ENCODE assay signal across 9 mouse cellular contexts in genomic region chr6:137542231-137543152, GRCm38 (mm10).
DNase-seq lines count a peak whose midpoint lies in the region; ATAC-seq lines count a peak whose summit lies in the region.
"Had no signal": no experiment of that assay in that cellular context is flagged by ENCODE, and none has a peak within 500 bp of the region (broad histone marks: within the 10 kb centered on the region; RNA-seq: fewer than 3 reads in every experiment).

No protein-coding gene starts in this region.

- H3K4me1 ChIP-seq in kidney, embryonic 15.5 days = peaks cover 33% of the 10 kb centered on the region
- peaks cover 26% of the 10 kb centered on the region for H3K4me1 ChIP-seq in kidney, embryonic 16.5 days (ENCODE audit: insufficient read depth, low read length)
- H3K4me1 ChIP-seq in embryonic facial prominence, embryonic 12.5 days = peaks cover 25% of the 10 kb centered on the region
- 0 out of 2 replicates have a peak, but pooled peaks cover 8% of the 10 kb centered on the region for H3K4me1 ChIP-seq in hindbrain, embryonic 15.5 days (replicated peaks)
- peaks cover 23% of the 10 kb centered on the region for H3K4me1 ChIP-seq in neural tube, embryonic 12.5 days

- H3K4me2 ChIP-seq in kidney, embryonic 15.5 days = no peak overlapping the region
- no peak overlapping the region for H3K4me2 ChIP-seq in kidney, embryonic 16.5 days (replicated peaks; ENCODE audit: low read depth, low read length)
- peak overlapping the region; percentile 38 for H3K4me2 ChIP-seq in embryonic facial prominence, embryonic 12.5 days (replicated peaks)
- no peak overlapping the region for H3K4me2 ChIP-seq in hindbrain, embryonic 15.5 days
- H3K4me2 ChIP-seq in neural tube, embryonic 12.5 days (replicated peaks) = peak overlapping the region; percentile 21; the same call in 1 of the 2 replicates

- no peaks in the 10 kb centered on the region for H3K36me3 ChIP-seq in kidney, embryonic 15.5 days
- H3K36me3 ChIP-seq in kidney, embryonic 16.5 days (ENCODE audit: insufficient read depth, low read length) = no peaks in the 10 kb centered on the region
- no peaks in the 10 kb centered on the region for H3K36me3 ChIP-seq in embryonic facial prominence, embryonic 12.5 days
- no peaks in the 10 kb centered on the region for H3K36me3 ChIP-seq in hindbrain, embryonic 15.5 days
- no peaks in the 10 kb centered on the region for H3K36me3 ChIP-seq in neural tube, embryonic 12.5 days
- H3K36me3 ChIP-seq: liver, embryonic 13.5 days had no signal

- no peak for DNase-seq in thymus, postnatal 10 days (ENCODE audit: low spot score in 2 of 2)
- no peak for DNase-seq in lung, postnatal 25 days (ENCODE audit: low spot score)
- no peak for DNase-seq in layer of hippocampus, postnatal 36 days
- DNase-seq: liver, embryonic 13.5 days had no signal

- H3K27ac ChIP-seq in kidney, embryonic 15.5 days = 0 out of 2 replicates have a peak overlapping the region, but pooled peaks have one; percentile 16
- H3K27ac ChIP-seq in kidney, embryonic 16.5 days (ENCODE audit: low read length) = no peak overlapping the region
- H3K27ac ChIP-seq in embryonic facial prominence, embryonic 12.5 days = peak overlapping the region; percentile 82
- no peak overlapping the region; the same call in 1 of the 2 replicates for H3K27ac ChIP-seq in hindbrain, embryonic 15.5 days (replicated peaks)
- no peak overlapping the region for H3K27ac ChIP-seq in neural tube, embryonic 12.5 days
- H3K27ac ChIP-seq: liver, embryonic 13.5 days had no signal

- ATAC-seq in kidney, embryonic 15.5 days (replicated peaks; ENCODE audit: low FRiP score) = no peak
- ATAC-seq in kidney, embryonic 16.5 days (ENCODE audit: low FRiP score, low TSS enrichment) = no peak
- ATAC-seq in embryonic facial prominence, embryonic 12.5 days (ENCODE audit: insufficient number of reproducible peaks, insufficient read depth, low FRiP score, low TSS enrichment) = peak; percentile 66; the same call in 1 of the 2 replicates
- peak; percentile 75 for ATAC-seq in hindbrain, embryonic 15.5 days (ENCODE audit: low FRiP score, low read depth)
- ATAC-seq in neural tube, embryonic 12.5 days (ENCODE audit: low FRiP score, low read depth) = peak; percentile 82

- H3K27me3 ChIP-seq in kidney, embryonic 15.5 days = no peaks in the 10 kb centered on the region
- H3K27me3 ChIP-seq in kidney, embryonic 16.5 days (ENCODE audit: insufficient read depth, low read length) = no peaks in the 10 kb centered on the region
- H3K27me3 ChIP-seq in embryonic facial prominence, embryonic 12.5 days = no peaks in the 10 kb centered on the region
- no peaks in the 10 kb centered on the region for H3K27me3 ChIP-seq in hindbrain, embryonic 15.5 days
- H3K27me3 ChIP-seq in neural tube, embryonic 12.5 days (replicated peaks) = no peaks in the 10 kb centered on the region

- 21% methylated on average over 10 of the region's 10 CpGs for WGBS in kidney, embryonic 15.5 days
- WGBS in kidney, embryonic 16.5 days = 23% methylated on average over 10 of the region's 10 CpGs
- 2% methylated on average over 10 of the region's 10 CpGs for WGBS in embryonic facial prominence, embryonic 12.5 days
- 4% methylated on average over 10 of the region's 10 CpGs for WGBS in hindbrain, embryonic 15.5 days
- 15% methylated on average over 10 of the region's 10 CpGs for WGBS in neural tube, embryonic 12.5 days

- no peak overlapping the region for H3K9ac ChIP-seq in kidney, embryonic 15.5 days
- no peak overlapping the region for H3K9ac ChIP-seq in kidney, embryonic 16.5 days (replicated peaks; ENCODE audit: low read length)
- H3K9ac ChIP-seq in embryonic facial prominence, embryonic 12.5 days = no peak overlapping the region
- H3K9ac ChIP-seq in hindbrain, embryonic 15.5 days = no peak overlapping the region
- no peak overlapping the region for H3K9ac ChIP-seq in neural tube, embryonic 12.5 days
- H3K9ac ChIP-seq: liver, embryonic 13.5 days had no signal

- no peak overlapping the region for H3K4me3 ChIP-seq in kidney, embryonic 15.5 days (replicated peaks)
- H3K4me3 ChIP-seq in kidney, embryonic 16.5 days (ENCODE audit: low read length) = no peak overlapping the region
- H3K4me3 ChIP-seq in embryonic facial prominence, embryonic 12.5 days = no peak overlapping the region
- H3K4me3 ChIP-seq in hindbrain, embryonic 15.5 days = no peak overlapping the region
- no peak overlapping the region for H3K4me3 ChIP-seq in neural tube, embryonic 12.5 days
- H3K4me3 ChIP-seq: liver, embryonic 13.5 days had no signal

- no peaks in the 10 kb centered on the region for H3K9me3 ChIP-seq in kidney, embryonic 15.5 days (replicated peaks)
- H3K9me3 ChIP-seq in kidney, embryonic 16.5 days (ENCODE audit: low read length) = no peaks in the 10 kb centered on the region
- no peaks in the 10 kb centered on the region for H3K9me3 ChIP-seq in embryonic facial prominence, embryonic 12.5 days
- H3K9me3 ChIP-seq in hindbrain, embryonic 15.5 days = no peaks in the 10 kb centered on the region
- H3K9me3 ChIP-seq in neural tube, embryonic 12.5 days = no peaks in the 10 kb centered on the region
- H3K9me3 ChIP-seq: liver, embryonic 13.5 days had no signal

Comparison
In these comparisons a context has a peak if more than half of its experiments do, and no peak if none do; other contexts are left out.
1. H3K27ac ChIP-seq: peak in kidney, embryonic 15.5 days (single experiment) and embryonic facial prominence, embryonic 12.5 days (single experiment); none in kidney, embryonic 16.5 days (single experiment), hindbrain, embryonic 15.5 days (single experiment) and neural tube, embryonic 12.5 days (single experiment).
2. ATAC-seq: peak in embryonic facial prominence, embryonic 12.5 days (single experiment), hindbrain, embryonic 15.5 days (single experiment) and neural tube, embryonic 12.5 days (single experiment); none in kidney, embryonic 15.5 days (single experiment) and kidney, embryonic 16.5 days (single experiment).
3. H3K4me2 ChIP-seq: peak in embryonic facial prominence, embryonic 12.5 days (single experiment) and neural tube, embryonic 12.5 days (single experiment); none in kidney, embryonic 15.5 days (single experiment), kidney, embryonic 16.5 days (single experiment) and hindbrain, embryonic 15.5 days (single experiment).